Mouse (Mus musculus) right cerebral cortex, postnatal 36 days (tissue): Measurements from ENCODE around the gene 6030468B19Rik.
"Not testable (repeated sequence)": the region's sequence is repeated elsewhere in the genome, so short reads cannot be mapped to it uniquely, and the experiment has no call there.

Experiments
- DNase-seq, 2 experiments: peaks; one replicate each; pipeline ENCODE4 v3.0.0; 2022; ENCODE audit warnings: low spot score in 2 of 2, mixed read lengths in 1 of 2

6030468B19Rik gene

DNA sequence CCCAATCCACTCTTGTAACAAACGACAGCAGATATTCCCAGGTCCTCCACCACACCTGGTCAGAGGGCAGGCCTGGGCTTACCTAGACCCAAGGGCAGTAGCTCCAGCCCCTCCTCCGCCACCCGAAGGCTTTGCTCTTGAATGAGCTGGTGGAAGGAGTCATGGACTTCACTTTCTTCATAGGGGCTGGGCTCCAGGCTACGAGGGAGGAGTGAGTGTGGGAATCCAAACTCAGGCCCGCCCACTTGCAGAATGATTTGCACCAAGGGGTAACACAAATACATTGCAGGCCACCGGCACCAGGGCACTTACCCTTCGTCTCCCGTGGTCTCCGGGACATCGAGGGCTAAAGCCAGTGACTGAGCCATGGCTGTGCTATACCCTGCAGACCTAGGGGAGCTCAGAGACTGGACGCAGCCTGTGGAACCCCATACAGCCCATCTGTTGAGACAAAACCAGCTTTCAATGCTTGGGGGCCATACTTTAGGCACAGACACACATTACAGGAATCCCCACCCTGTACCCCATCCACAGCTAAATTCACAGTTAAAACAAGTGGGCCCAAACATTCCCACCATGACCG lies 18.5 kb upstream of the 6030468B19Rik start:
- no peak for DNase-seq

DNA sequence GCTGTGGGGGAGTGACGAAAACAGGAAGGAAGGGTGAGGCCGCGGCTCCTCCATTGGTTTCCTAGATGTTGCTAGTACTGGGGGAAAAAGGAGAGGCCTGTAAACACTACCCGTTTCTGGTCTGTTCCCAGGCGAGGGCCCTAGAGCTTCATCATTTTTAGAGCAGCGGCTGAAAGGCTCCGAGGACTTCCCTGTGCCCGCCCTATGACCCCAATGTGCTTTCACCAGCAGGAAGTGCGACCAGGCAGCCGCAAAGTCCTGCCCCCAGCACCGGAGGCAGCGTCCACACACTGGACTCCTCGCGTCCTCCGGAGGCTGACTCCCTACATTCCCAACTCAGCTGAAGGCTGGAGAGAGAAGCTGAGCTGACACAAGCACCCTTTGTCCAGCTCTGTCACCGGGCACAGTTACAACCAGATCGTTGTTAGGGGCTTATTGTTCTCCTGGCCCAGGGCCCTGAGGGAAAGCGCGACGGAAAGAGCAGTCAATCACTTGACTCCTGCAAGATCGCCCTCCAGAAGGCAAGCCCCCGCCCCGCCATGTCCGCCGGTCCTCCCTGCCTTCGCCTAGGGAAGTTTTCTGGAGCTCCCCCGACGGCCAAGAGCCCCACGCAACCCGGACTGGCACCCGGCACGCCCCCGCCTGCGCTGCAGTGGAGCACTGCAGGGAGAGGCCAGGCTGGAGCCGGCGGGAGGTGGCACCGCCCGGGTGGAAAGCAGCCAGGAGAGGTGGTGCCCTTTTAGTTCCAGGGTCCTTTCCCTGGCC lies 17.8 kb upstream of the 6030468B19Rik start:
- no peak for DNase-seq

GRCm38 (mm10) chr11:117780199-117780515 lies 17.3 kb upstream of the 6030468B19Rik start:
- DNase-seq, result no peak

DNA sequence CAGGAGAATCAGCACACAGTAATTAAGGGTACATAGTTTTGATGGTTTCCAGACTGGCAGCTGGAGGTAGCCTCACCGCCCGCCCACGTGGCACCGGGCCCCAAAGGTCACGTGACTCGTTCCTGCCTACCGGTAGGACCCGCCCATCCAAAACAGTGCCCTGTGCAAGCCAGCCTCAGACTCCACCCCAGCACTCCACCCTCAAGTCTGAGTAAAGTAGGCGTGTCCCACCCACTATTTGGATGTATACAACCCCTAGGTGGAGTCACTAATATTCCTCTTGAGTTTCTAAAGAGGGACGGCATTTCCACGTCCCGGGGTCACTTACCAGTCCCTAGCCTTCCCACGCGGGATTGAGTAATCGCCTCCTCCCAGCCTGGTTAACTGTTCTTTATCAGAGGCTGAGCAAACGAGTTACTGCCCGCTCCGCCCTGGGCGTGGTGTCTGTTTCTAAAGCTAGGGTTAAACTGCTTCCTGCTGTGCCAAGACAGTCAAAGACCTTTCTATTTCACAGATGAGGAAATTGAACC lies 16.8 kb upstream of the 6030468B19Rik start:
- DNase-seq, result no peak

DNA sequence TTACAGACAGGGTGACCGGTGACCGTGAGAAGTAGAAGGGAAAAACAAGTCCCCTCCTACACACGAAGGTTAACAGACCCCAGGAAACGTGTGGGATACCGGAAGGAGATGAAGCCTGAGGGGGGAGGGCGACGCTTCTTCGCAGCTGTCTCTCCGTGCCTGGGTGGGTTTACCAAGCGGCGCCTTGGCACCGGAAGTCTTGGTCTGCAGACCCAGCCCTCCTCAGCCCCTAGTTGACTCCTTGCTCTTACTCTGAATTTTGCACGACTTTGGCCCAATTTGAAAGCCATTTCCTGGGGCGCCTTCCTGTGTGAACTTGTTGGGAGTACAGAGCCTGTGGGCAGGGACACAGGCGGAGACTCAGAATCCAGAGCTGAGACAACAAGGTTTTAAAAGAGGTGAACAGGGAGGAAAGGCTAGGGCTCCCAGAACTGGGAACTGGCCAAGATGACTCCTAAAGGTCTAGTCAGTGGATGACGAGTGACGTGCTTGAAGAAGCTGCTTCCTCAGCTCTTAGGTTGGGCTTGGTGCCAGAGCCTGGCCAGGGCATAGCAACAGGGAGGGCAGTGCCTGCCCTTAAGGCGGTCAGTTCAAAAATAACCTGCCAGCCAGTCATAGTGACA lies 16.1 kb upstream of the 6030468B19Rik start:
- no peak for DNase-seq

DNA sequence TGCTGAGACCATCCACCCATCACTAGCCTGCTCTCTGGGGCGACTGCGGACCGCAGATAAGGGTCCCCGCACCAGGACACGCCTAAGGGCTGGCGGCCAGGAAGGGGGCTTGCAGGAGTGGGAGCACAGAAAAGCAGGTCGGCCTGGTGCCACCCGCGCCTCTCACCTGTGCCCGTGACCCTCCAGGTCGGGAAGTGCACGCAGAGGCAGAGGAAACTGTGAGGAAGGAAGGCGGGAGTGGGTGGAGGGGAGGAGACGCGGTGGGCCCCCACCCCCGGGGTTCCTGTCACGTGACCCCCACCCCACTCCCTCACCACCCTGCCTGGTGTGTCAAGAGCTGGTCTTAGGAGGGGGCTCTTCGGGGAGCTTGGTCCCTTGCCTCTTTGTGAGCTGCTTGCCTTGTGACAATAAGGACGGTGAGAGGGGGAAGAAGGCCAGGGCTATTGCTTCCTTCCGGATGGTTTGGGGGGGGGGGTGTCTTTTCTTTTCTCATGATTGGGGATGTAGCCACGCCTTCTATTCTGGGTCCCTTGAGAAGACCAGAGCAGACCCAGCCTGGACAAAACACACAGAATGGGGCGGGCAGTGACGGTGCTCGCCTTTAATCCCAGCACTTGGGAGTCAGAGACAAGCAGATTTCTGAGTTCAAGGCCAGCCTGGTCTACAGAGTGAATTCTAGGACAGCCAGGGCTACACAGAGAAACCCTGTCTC lies 15.3 kb upstream of the 6030468B19Rik start, which contains the start of the genes Tmc8 and Tmc6:
Gene Tmc8, plus strand, starts transcription at position 84 of the 712 bp plus-strand sequence.
Gene Tmc6, minus strand, starts transcription at position 206 of the 712 bp plus-strand sequence.
- DNase-seq, result no peak

- no peak for DNase-seq
Observed at GRCm38 (mm10) chr11:117782705-117783034, 14.8 kb upstream of the 6030468B19Rik start.

DNA sequence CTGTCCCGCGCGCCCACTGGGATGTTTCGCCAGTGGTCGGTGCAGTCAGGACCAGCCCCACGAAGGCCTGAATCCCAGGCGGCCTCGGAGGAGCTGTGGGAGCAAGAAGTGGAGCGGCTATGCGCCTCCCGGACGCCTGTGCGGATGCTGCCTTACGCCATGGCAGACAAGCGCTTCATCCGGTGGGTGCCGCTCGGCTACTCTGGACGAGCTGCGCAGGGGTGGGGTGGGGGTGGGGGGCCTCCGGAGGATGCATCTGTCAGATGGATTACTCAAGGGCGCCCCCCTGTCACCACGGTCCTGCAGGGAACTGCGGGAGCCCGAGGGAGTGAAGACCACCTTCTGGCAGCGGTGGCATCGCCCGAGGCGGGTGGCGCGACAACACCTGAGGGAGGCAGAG lies 14.4 kb upstream of the 6030468B19Rik start:
- DNase-seq, result no peak

GRCm38 (mm10) chr11:117783683-117784309 lies 13.7 kb upstream of the 6030468B19Rik start:
- no peak for DNase-seq

DNA sequence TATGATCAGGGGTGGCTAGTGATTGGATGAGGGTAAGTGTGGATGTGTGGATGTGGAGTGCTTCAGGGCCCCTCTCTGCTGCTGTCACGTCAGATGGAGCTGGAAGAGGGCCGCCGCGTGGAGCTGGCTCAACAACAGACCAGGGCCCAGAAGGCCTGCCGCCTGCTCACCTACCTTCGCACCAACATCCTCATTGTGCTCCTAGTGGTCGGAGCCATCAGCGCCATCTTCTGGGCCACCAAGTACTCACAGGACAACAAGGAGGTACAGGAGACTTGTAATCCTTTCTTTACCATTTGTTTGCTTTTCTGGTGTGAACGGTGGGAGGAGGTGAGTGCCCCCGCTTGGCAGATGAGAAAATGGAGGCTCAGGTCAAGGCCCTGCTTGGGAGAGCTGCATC lies 11.2 kb upstream of the 6030468B19Rik start:
- DNase-seq, result no peak

DNA sequence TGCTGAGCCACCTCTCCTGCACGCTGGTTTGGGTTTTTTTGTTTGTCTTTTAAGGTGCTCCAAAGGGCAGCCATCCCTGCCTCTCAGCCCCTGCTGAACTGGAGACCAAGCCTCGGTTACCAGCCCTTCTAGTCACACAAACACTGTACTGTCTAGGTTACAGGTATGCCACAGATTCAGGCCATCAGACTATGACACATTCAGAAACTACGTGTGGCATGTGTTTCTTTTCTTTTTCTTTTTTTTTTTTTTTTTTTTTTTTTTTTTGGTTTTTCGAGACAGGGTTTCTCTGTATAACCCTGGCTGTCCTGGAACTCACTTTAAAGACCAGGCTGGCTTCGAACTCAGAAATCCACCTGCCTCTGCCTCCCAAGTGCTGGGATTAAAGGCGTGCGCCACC lies 9.0 kb upstream of the 6030468B19Rik start:
- DNase-seq, result not testable (repeated sequence)

DNA sequence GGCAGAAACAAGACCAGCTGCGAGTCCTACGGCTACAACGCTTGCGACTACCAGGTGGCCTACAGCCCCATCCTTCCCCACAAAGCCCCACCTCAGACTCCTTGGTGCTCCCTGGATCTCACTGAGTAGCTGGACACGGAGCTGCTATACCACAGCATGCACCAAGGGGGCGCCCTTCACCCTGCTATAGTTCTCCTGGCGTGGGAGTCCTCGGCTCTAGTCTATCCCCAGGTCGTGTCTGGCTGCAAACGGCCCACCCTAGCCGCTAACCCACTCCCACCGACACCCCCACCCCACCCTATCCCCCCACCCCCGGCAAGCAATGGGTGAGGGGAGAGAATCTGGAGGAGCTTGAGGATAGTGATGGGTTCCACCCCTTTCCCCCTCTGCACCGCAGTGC lies 7.2 kb upstream of the 6030468B19Rik start:
- no peak for DNase-seq

DNA sequence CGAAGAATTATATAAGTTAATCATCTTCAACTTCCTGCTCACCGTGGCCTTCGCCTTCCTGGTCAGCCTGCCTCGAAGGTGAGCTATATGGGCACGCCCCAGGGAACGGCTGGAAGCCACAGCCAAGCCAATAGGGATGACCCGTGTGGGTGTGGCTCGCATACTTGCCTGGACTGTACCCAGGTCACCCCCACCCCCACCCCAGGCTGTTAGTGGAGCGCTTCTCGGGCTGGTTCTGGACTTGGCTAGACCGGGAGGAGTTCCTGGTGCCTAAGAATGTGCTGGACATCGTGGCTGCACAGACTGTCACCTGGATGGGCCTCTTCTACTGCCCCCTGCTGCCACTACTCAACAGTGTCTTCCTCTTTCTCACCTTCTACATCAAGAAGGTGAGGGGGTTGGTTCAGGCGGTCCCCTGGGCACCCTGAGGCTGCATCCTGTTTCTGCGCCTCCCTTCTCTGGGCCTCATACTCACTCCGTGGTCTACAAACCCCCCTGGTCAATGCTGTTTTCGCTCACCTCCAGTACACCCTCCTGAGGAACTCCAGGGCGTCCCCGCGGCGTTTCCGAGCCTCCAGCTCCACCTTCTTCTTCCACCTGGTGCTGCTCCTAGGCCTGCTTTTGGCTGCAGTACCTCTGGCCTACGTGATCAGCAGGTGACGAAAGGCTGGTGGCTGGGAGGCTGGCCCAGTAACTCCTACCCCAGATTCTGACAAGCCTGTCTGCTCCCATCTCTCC lies 6.6 kb upstream of the 6030468B19Rik start:
- DNase-seq, result no peak

DNA sequence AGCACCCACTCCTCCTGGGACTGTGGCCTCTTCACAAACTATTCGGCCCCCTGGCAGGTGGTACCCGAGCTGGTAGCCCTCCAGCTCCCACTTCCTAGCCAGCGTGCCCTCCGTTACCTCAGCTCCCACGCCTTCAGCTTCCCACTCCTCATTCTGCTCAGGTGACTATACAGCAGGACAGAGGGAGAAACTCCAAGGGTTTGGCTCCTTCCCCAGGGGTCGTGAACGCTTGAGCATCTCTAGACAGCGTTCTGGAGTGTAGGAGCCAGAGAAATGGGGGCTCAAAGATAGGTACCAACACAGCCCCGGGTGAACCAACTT lies 6.1 kb upstream of the 6030468B19Rik start:
- DNase-seq, result no peak

DNA sequence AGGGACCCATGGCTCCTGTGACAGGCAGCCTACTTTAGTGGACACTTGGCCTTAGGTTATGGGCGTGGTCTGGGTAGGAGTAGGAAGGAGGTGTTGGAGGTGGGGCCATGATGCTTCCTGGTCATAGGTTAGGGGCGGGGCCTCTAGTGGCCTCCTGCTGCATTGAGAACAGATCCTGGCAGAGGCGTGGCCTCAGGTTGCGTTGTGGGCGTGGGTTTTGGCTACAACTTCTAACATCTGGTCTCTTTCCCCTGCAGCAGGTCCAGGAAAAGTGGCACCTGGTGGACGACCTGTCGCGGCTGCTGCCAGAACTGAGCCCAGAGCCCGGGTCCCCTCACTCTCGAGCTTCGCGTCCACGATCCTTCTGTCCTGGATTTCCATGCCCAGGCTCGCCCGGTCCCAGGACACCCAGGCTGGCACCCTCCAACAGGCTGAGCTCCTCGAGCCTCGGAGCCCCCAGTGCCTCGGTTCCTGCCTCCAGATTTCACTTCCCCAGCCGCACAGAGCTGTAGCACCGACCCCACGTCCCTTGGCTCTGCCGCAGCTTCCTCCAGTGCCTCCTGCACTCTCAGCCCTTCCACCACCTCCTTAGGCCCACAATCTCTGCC lies 5.1 kb upstream of the 6030468B19Rik start:
- no peak for DNase-seq

DNA sequence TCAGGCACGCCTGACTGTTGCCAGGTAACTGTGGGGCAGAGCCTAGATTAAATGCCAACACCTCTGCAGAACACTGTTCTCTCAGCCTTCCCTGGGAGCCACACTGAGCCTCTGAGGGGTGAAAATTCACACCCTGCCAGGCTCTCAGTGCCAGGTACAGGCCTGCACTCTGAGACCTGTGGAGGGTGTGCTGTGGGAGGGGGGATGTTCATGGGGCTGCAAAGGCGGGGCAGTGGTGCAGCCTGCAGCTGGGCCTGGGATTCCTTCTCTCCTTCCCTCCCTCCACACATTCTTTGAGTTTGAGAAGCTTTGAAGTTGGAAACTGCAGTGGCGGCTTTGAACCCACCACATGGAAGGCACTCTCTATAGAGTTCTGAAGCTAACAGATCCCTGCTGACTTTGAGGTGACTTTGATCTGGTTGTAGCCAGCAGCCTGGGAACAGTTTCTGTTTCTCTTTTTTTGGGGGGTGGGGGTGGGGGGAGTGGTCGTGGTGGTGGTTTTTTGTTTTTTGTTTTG lies 3.4 kb upstream of the 6030468B19Rik start:
- no peak for DNase-seq

DNA sequence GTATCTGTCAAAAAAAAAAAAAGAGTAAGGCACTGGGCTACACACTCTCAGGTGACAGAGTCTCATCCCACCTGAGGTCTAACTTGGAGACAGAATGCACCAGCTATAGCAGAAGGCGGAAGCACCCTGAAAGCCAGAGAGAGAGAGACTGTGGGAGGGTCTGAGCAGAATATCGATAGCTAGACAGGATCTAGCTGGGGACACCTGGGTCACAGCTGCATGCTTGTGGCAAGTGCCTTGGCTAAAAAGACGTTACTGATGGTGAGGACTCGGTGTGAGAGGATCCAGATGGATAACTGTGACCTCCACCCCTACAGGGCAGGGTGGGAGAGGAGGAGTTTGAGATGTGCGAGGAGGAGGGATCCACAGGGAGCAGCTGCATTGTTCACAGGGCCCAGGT lies 506 bp upstream of the 6030468B19Rik start:
- no peak for DNase-seq

GRCm38 (mm10) chr11:117798160-117798541 lies 691 bp downstream of the 6030468B19Rik start:
- no peak for DNase-seq

GRCm38 (mm10) chr11:117799174-117799573 lies 1.7 kb downstream of the 6030468B19Rik start:
- DNase-seq, result no peak

GRCm38 (mm10) chr11:117800038-117800437 lies 2.6 kb downstream of the 6030468B19Rik start:
- DNase-seq, result no peak

DNA sequence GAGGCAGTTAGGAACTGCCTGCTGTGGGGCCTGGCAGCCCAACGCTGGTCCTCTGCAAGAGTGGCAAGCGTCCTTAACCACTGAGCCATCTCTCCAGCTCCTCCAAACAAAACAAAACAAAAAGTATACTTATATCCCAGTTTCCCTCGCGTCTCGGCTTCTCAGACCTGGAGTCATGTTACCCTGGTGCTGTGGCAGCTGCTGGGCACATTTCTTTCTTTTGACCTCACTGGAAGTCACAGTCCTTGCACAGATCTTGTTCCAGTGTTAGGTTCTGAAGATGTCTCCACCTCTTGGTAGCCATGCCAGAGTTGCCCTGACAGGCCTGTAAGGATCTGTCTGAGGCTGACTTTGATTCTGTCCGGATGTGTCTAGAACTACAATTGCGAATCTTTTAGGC lies 4.2 kb downstream of the 6030468B19Rik start:
- no peak for DNase-seq
